Mouse (Mus musculus): ENCODE measurements around the gene Rab21. TPM values are rescaled to one million over a fixed set of nuclear protein-coding genes. Genes with fewer than 3 reads are reported as not detected.

Gene Rab21
- polyA plus RNA-seq (2012) = 2.6 TPM in 2 replicates

DNA sequence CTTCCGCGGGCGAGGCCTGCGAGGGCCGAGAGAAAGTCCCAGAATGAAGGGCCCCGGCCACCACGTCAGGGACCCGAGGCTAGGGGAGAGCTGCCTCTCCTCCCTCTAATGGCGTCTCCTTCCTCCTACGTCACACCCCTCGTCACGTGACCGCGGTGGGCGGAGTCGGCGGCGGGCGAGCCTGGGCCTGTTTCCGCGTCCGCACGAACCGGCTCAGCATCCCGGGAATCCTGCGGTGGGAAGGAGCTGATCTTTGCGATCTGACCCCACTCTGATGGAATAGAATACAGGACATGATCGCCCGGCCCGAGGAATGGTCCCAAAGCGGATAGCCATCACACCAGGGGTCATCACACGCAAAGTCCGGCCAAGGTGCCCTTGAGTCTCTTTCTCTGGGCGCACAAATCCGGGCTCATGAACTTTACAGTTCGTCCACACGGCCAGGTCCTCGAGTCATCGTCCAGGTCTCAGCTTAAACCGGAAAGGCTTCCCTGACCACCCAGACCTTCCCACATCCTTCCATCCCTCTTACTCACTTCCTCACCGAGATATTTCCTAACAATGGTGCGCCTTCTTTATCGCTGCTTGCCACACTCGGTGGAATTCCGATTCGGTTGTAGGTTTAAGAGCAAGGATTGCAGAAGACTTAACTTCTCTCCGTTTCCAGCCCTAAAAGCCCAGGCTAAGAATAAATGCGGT, at the start of gene Rab21:
Rab21 (minus strand) TSS at position 122 of the 699 bp plus-strand sequence.
- no peaks in the 10 kb centered on the region for H3K9me3 ChIP-seq (ENCODE audit: control insufficient read depth, low read length)
- no peaks in the 10 kb centered on the region for H3K27me3 ChIP-seq (ENCODE audit: control insufficient read depth)
- peaks cover 42% of the 10 kb centered on the region for H3K4me1 ChIP-seq (ENCODE audit: control insufficient read depth)
- peak within 1 kb of the TSS; percentile 97 for H3K4me3 ChIP-seq (replicated peaks)
- peaks cover 23% of the 10 kb centered on the region for H3K36me3 ChIP-seq (ENCODE audit: control insufficient read depth)
- TF ChIP-seq TAL1 (IDR thresholded peaks at IDR 0.05; ENCODE audit: low read length) = no peak
- TF ChIP-seq GATA1 (IDR thresholded peaks at IDR 0.05; ENCODE audit: low read length) = no peak

- Histone ChIP-seq H3K4me1 (ENCODE audit: control insufficient read depth) (peaks cover 38% of the 10 kb centered on the region), H3K4me3 (replicated peaks) (peak overlapping the region; percentile 80), H3K9me3 (ENCODE audit: control insufficient read depth, low read length) (no peaks in the 10 kb centered on the region), H3K27me3 (ENCODE audit: control insufficient read depth) (no peaks in the 10 kb centered on the region), H3K36me3 (ENCODE audit: control insufficient read depth) (no peaks in the 10 kb centered on the region)
- TF ChIP-seq TAL1 (IDR thresholded peaks at IDR 0.05; ENCODE audit: low read length) (no peak), GATA1 (IDR thresholded peaks at IDR 0.05; ENCODE audit: low read length) (no peak)
Observed at GRCm38 (mm10) chr10:115363151-115363550, 47.8 kb upstream of the Rab21 start.

DNA sequence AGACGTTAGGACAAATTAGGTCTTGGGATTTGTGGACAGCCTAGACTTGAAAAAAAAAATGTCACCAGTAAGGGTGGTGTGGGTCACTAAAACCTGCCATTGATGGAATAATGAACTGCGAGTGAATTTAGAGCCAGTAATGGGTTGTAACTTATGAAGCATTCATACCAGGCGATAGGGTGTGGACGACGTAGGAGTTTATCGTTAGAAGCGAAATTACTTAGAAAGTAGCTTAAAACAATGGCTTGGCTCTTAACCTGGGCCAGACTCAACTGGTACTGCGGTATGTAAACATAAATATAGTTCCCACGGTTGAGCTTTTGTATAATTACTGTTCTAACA, 47.2 kb upstream of the Rab21 start:
- no peaks in the 10 kb centered on the region for H3K36me3 ChIP-seq (ENCODE audit: control insufficient read depth)
- H3K4me1 ChIP-seq (ENCODE audit: control insufficient read depth) = peaks cover 38% of the 10 kb centered on the region
- TF ChIP-seq GATA1 (IDR thresholded peaks at IDR 0.05; ENCODE audit: low read length) (no peak), TAL1 (IDR thresholded peaks at IDR 0.05; ENCODE audit: low read length) (no peak)

DNA sequence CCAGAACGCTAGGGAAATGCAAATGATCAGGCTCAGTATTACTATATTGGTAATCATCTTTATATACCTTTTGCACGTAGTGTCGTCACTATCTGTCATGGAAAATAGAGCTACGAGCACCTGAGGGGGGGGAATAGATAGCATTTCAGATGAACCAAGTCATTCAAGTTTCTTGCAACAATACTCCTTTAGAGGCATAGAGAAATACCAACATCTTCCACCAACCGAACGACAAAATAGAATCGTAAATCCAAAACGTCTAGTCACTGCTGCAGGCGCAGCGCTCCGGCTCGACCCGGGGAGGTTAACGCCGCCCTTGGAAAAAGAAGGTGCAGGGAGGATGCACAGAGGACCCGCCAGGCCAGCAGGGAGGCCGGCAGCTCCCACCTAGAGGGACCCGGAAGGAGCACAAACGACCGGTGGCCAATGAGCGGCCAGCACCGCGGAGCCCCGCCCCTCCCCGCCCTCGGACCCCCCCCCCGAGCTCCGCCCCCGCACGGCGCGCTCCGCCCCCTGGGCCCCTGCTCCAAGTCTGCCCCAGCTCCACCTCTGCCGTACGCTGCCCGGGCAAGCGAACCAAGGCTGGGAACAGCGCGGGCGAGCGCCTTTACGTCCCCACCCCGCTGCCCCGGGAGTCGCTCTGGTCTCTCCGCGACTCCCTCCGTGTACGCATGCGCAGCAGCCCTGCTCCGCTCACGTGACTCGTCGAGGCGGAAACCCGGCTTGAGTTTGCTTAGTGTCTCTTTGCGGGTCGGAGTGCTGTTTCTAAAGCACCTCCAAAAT, 46.6 kb upstream of the Rab21 start, which contains the start of gene Tmem19:
Tmem19 (minus strand) TSS at position 662 of the 783 bp plus-strand sequence.
- Histone ChIP-seq H3K4me1 (ENCODE audit: control insufficient read depth) (peaks cover 37% of the 10 kb centered on the region), H3K36me3 (ENCODE audit: control insufficient read depth) (peaks cover 3% of the 10 kb centered on the region), H3K4me3 (replicated peaks) (peak within 1 kb of the TSS; percentile 80), H3K27me3 (ENCODE audit: control insufficient read depth) (no peaks in the 10 kb centered on the region), H3K9me3 (ENCODE audit: control insufficient read depth, low read length) (no peaks in the 10 kb centered on the region)
- TF ChIP-seq GATA1 (IDR thresholded peaks at IDR 0.05; ENCODE audit: low read length) = no peak
- TF ChIP-seq TAL1 (IDR thresholded peaks at IDR 0.05; ENCODE audit: low read length) = no peak

More for the DNA sequence above, 47.2 kb upstream of the Rab21 start:
- H3K27me3 ChIP-seq (ENCODE audit: control insufficient read depth) = no peaks in the 10 kb centered on the region
- peak overlapping the region; percentile 80 for H3K4me3 ChIP-seq (replicated peaks)
- H3K9me3 ChIP-seq (ENCODE audit: control insufficient read depth, low read length) = no peaks in the 10 kb centered on the region

- Histone ChIP-seq H3K36me3 (ENCODE audit: control insufficient read depth) (peaks cover 12% of the 10 kb centered on the region), H3K4me1 (ENCODE audit: control insufficient read depth) (peaks cover 35% of the 10 kb centered on the region), H3K9me3 (ENCODE audit: control insufficient read depth, low read length) (no peaks in the 10 kb centered on the region), H3K4me3 (replicated peaks) (no peak overlapping the region), H3K27me3 (ENCODE audit: control insufficient read depth) (no peaks in the 10 kb centered on the region)
- no peak for TF ChIP-seq TAL1 (IDR thresholded peaks at IDR 0.05; ENCODE audit: low read length)
- TF ChIP-seq GATA1 (IDR thresholded peaks at IDR 0.05; ENCODE audit: low read length) = no peak
Observed at GRCm38 (mm10) chr10:115359066-115359465, 43.7 kb upstream of the Rab21 start.

DNA sequence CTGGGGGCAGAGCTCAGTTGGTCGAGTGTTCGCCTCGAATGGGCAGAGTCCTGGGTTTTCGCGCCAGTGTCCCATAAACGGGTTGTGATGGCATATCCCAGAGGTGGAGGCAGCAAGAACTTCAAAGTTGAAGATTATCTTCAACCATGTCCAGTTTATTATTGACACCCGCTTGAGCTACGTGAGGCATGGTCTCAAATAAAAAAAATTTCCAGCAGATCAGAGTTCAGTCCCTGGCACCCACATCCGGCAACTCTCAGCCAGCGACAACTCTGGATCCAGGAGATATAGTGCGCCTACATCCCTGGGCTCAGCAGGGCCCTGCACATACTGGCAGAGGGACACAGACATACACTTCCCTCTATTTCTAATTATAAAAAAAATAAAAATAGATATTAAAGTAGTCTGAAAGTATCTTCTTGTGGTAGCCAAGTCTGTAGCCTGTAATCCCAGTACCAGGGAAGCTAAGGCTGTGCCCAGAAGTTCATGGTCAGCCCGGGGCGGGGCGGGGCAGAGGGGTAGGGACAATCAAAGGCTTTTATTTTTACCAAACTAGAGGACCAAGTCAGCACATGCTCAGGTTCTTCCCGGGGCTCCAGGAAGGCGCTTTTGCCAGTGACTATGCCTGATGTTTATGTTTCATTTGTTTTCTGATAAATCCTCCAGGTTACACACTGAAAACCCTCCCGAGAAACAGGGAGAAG, 43.0 kb upstream of the Rab21 start:
- H3K36me3 ChIP-seq (ENCODE audit: control insufficient read depth) = peaks cover 12% of the 10 kb centered on the region
- no peak for TF ChIP-seq TAL1 (IDR thresholded peaks at IDR 0.05; ENCODE audit: low read length)
- no peak for TF ChIP-seq GATA1 (IDR thresholded peaks at IDR 0.05; ENCODE audit: low read length)
- H3K9me3 ChIP-seq (ENCODE audit: control insufficient read depth, low read length) = no peaks in the 10 kb centered on the region
- no peak overlapping the region for H3K4me3 ChIP-seq (replicated peaks)
- H3K4me1 ChIP-seq (ENCODE audit: control insufficient read depth) = peaks cover 29% of the 10 kb centered on the region
- H3K27me3 ChIP-seq (ENCODE audit: control insufficient read depth) = no peaks in the 10 kb centered on the region

GRCm38 (mm10) chr10:115356106-115356505, 40.7 kb upstream of the Rab21 start:
- Histone ChIP-seq H3K27me3 (ENCODE audit: control insufficient read depth) (no peaks in the 10 kb centered on the region), H3K4me3 (replicated peaks) (no peak overlapping the region), H3K36me3 (ENCODE audit: control insufficient read depth) (peaks cover 12% of the 10 kb centered on the region), H3K4me1 (ENCODE audit: control insufficient read depth) (peaks cover 13% of the 10 kb centered on the region), H3K9me3 (ENCODE audit: control insufficient read depth, low read length) (no peaks in the 10 kb centered on the region)
- TF ChIP-seq GATA1 (IDR thresholded peaks at IDR 0.05; ENCODE audit: low read length) (no peak), TAL1 (IDR thresholded peaks at IDR 0.05; ENCODE audit: low read length) (no peak)

DNA sequence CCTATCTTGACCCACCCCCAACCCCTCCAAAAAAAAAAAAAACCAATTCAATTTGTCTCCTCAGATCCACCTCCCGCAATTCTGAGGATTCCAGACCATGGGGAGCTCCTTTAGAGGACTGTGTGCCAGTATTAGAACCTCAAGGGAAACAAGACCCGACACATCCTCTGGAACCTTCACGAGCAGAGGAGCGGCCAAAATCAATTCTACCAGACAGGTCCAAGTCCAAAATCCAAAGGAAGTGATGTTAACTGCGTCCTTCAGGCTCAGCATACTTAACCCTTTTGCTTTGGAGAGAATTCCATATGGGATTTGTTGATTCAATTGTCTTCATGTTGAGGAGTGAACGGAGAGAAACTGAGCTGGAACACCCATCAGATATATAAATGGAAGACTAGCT, 39.6 kb upstream of the Rab21 start:
- H3K4me1 ChIP-seq (ENCODE audit: control insufficient read depth) = peaks cover 11% of the 10 kb centered on the region
- TF ChIP-seq TAL1 (IDR thresholded peaks at IDR 0.05; ENCODE audit: low read length) (no peak), GATA1 (IDR thresholded peaks at IDR 0.05; ENCODE audit: low read length) (no peak)
- H3K4me3 ChIP-seq (replicated peaks) = no peak overlapping the region
- peaks cover 14% of the 10 kb centered on the region for H3K36me3 ChIP-seq (ENCODE audit: control insufficient read depth)
- H3K27me3 ChIP-seq (ENCODE audit: control insufficient read depth) = no peaks in the 10 kb centered on the region
- no peaks in the 10 kb centered on the region for H3K9me3 ChIP-seq (ENCODE audit: control insufficient read depth, low read length)

DNA sequence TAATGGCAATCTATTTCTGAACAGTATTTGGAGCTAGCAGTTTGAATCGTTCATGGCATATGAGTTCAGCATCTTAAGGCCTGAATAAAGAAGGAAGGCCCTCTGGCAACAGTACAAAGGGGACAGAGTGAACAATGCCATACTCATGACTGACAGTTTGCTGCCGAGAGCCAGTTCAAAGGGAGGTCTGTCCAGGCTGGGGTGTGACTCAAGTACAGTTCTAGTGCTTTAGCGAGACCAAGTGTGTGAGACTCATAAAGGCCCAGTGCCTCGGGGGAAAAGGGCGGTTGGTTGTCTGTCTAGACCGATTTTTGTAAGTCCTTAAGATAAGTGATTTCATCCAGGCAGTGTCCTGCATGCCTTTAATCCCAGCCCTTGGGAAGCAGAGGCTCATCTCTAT, 39.2 kb upstream of the Rab21 start:
- TF ChIP-seq TAL1 (IDR thresholded peaks at IDR 0.05; ENCODE audit: low read length) = no peak
- peaks cover 11% of the 10 kb centered on the region for H3K4me1 ChIP-seq (ENCODE audit: control insufficient read depth)
- no peaks in the 10 kb centered on the region for H3K27me3 ChIP-seq (ENCODE audit: control insufficient read depth)
- no peaks in the 10 kb centered on the region for H3K9me3 ChIP-seq (ENCODE audit: control insufficient read depth, low read length)
- H3K36me3 ChIP-seq (ENCODE audit: control insufficient read depth) = peaks cover 14% of the 10 kb centered on the region
- no peak overlapping the region for H3K4me3 ChIP-seq (replicated peaks)

Data from erythroblast, embryonic 14.5 days (primary cell).